Mouse (Mus musculus): ENCODE results near the gene Dync1i1. TPM values are rescaled to one million over a fixed set of nuclear protein-coding genes. Genes with fewer than 3 reads are reported as not detected.
"Not testable (repeated sequence)": the region's sequence is repeated elsewhere in the genome, so short reads cannot be mapped to it uniquely, and the experiment has no call there.

The Dync1i1 gene
- not detected in 3 replicates for total RNA-seq (2017)

DNA sequence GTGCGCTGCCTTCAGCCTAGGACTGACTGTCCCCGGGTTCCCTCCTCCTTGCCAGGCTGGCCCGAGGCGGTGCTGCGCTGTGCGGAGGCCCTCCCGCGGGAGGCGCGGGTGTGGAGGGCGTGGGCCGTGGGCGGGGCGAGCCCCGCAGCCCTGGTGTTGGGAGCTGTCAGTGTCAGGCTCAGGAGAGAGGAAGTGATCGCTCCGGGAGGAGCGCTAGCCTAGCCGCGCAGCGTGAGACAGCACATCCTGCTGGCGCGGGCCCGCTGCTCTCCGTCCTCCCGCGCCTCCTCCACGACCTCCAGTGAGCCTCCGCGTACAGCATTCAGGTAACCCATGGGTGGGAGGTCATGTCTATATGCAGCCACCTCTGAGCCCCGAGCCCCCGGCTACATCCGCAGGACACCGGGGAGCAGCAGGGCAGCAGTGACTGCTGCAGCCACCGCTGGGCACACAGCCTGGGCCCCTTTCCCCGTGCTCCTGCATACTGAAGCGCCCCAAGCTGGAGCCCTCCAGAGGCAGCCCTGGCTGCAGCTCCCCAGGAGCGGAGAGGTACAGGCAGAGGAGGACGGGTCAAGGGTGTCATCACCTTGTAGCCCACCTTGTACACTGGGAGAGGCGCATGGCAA lies at the start of gene Dync1i1:
TSS of gene Dync1i1 (plus strand) at position 29 of the 626 bp plus-strand sequence.
- no peak for ATAC-seq (replicated peaks; ENCODE audit: insufficient number of reproducible peaks, low FRiP score, low TSS enrichment, poor library complexity, severe bottlenecking)

DNA sequence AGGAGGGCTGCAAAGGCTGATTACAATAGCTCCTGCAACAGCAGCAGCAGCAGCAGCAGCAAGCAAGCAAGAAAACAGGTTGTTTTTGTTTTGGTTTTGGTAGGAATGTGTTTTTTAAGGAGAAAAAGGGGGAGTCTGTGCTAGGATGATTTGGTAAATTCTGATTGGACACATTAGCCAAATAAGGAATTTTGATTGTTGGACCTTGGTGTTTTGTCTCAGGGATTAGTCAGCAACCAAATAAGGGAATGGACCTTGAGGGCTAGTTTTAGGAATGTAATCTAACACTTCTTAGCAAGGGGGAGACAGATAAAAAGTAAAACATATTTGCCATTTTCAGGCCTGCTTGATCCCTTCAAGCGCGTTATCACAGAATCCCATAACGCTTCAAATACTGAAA lies 45.7 kb upstream of the Dync1i1 start:
- ATAC-seq (replicated peaks; ENCODE audit: insufficient number of reproducible peaks, low FRiP score, low TSS enrichment, poor library complexity, severe bottlenecking): no peak

DNA sequence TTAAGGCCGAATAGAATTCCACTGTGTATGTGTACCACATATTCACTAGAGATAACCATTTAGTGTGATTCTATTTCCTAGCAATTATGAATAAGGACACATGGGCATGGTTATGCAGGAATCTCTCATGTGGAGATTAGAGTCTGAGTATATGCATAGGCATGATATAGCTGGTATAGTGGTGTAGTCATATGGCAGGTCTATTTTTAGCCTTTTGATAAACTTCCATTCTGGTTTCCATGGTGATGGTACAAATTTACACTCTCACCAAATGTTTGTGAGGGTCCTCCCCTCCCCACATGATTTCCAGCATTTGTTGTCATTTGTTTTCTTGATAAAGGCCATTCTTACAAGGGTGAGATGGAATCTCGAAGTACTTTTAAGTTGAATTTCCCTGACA lies 23.6 kb upstream of the Dync1i1 start:
- ATAC-seq (replicated peaks; ENCODE audit: insufficient number of reproducible peaks, low FRiP score, low TSS enrichment, poor library complexity, severe bottlenecking): no peak

DNA sequence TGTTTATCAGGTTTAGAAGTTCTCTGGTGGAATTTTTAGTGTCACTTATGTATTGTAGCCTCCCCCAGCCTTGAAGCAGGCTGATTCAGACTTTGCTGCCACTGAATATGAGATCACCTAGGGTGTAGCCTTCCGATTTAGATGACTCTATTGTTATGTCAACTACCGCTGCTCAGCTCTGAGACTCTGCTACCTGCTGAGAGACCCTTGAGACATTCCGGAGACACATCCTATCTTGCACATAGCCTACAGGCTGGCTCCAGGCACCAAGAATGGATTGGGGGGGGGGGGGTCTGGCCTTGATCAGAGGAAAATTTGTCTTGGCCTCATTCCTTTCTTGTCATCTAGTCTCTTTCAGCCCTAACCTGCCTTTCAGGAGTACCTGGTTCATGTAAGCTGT lies 17.5 kb upstream of the Dync1i1 start:
- ATAC-seq (replicated peaks; ENCODE audit: insufficient number of reproducible peaks, low FRiP score, low TSS enrichment, poor library complexity, severe bottlenecking): not testable (repeated sequence)

DNA sequence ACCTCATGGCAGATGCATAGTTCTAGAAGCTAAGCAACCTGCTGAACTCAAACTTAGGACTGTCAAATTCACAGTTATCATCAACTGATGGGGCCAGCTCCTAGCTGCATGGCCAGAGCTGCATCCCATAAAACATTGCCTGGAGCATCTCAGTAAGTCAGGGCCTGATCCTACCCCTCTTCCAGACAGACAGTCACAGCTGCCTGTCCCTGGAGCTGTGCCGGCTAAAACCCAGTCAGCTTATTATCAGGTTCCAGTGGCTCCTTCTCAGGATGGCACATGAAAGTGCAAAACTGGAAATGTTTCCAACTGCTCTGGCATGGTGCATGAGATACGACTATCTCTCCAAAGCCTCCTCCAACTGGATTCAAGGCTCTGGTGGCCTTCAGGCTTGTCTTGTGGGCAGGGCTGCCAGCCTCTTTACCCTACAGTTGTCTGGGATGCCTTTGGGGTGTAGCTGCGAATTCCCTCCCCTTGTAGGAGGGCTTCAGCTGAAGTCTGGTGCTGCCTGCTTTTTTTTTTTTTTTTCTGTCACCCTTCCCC lies 15.3 kb upstream of the Dync1i1 start:
- no peak for ATAC-seq (replicated peaks; ENCODE audit: insufficient number of reproducible peaks, low FRiP score, low TSS enrichment, poor library complexity, severe bottlenecking)

DNA sequence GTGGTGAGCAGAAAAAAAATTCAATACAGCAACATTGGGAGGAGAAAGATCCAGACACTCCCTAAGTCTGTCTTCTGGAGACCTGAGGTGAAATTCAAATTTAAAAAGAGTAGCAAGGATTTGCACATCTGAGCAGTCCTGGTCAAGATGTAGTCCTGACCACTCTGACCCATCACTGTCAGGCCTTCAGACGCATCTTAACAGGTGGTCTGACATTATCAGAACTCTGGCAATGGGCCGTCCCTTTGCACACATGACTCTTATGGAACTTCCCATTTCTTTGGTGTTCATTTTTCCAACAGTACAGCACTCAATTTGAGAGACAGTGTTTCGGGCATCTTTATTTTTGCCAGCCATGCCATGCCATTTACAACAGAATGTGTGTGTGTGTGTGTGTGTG lies 12.8 kb upstream of the Dync1i1 start:
- no peak for ATAC-seq (replicated peaks; ENCODE audit: insufficient number of reproducible peaks, low FRiP score, low TSS enrichment, poor library complexity, severe bottlenecking)

DNA sequence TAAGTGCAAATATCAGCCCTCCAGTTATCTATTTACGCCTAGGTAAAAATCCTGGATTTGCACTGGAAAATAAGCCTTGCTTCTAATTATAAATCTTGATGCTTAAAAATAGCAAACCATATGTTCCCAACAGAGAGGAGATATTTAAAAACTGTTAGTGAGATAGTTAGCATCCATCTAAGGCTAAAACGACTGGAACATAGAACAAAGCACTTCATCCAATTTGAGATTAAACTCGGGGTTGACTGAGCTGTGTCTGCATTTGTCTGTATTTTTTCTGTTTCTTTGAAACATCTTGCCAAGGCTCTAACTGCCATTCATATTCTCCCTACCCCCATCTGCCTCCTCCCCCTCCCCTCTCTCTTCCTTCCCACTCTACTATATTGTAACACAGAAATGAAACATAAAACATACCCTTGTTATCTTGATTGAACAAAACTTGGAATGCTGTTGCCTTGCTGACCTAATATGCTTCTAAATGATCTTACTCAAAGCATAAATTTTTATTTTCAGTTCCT lies 10.3 kb upstream of the Dync1i1 start:
- no peak for ATAC-seq (replicated peaks; ENCODE audit: insufficient number of reproducible peaks, low FRiP score, low TSS enrichment, poor library complexity, severe bottlenecking)

DNA sequence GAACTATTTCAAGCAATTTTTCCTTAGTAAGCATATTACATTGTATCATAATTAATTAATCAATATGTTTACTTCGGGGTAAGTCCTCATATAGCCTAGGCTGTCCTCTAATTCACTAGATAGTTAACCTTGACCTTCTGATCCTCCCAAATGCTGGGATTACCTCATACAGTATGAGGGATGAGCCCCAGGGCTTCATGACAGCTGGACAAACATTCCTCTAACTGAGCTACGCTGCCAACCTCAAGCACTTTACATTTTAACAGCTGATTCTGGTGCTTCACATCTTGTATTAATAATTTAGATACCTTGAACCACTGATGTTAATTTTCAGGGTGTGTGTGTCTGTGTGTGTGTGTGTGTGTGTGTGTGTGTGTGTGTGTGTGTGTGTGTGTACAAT lies 6.5 kb upstream of the Dync1i1 start:
- ATAC-seq (replicated peaks; ENCODE audit: insufficient number of reproducible peaks, low FRiP score, low TSS enrichment, poor library complexity, severe bottlenecking): no peak

DNA sequence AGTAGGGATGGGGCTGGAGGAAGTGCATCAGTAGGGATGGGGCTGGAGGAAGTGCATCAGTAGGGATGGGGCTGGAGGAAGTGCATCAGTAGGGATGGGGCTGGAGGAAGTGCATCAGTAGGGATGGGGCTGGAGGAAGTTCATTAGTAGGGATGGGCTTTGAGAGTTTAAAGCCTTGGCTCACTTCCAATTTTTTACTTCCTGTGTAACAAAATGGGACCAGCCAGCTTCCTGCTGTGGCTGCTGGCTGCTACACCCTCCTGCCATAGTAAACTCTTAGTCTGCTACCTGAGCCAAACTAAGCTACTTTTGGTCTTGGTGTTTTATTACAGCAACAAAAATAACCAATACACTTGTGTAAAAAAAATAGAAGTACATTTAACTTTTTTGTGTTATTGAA lies 4.7 kb upstream of the Dync1i1 start:
- ATAC-seq (replicated peaks; ENCODE audit: insufficient number of reproducible peaks, low FRiP score, low TSS enrichment, poor library complexity, severe bottlenecking): not testable (repeated sequence)

DNA sequence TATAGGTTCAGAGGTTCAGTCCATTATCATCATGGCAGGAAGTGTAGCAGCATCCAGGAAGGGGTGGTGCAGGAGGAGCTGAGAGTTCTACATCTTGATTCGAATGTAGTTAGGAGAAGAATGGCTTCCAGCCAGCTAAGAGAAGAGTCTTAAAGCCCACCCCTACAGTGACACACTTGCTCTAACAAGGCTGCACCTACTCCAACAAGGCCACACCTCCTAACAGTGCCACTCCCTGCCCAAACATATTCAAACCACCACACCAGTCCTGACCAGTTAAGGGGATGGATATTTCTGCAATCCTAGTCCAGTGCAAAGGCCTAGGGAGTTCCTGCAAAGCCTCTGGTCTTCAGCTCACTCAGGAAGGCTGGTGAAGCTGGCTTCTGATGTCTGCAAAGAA lies 1.5 kb upstream of the Dync1i1 start:
- no peak for ATAC-seq (replicated peaks; ENCODE audit: insufficient number of reproducible peaks, low FRiP score, low TSS enrichment, poor library complexity, severe bottlenecking)

DNA sequence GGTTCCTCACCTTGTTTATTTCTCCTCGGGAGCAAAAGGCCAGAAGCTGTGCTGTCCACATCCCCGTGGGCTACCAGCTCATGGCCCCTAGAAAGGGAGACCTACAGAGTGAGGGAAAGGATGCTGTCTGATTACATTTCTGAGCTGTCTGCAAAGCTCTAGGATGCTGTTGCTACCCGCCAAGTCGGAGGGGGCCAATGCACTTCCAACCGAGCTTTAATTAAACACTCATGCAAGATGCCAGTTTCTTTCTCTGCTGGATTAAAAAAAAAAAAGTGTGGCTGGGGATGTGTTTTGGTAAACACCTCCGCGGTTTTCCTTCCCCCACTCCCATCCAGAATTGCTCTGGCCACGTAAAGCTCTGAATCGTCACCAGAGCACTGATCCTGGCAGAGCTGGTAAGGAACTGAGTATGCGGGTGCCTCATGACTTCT lies 815 bp downstream of the Dync1i1 start:
- no peak for ATAC-seq (replicated peaks; ENCODE audit: insufficient number of reproducible peaks, low FRiP score, low TSS enrichment, poor library complexity, severe bottlenecking)

DNA sequence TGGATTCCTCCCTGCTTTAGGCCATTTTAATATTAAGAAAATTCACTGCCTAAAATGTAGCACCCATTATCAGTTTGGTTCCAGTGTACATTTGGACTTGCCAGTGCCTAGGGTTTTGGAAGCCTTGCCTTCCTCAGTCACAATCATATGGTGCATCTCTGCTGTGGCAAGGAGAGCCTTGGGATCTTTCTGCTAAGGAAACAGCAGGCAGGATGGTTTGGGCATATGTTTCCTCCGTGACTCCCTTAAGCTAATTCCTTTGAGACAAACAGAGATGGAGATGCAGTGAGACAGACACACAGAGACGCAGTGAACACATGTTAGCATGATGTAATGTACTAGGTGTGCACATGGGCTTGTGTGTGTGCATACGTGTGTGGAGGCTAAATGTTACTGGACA lies 7.8 kb downstream of the Dync1i1 start:
- no peak for ATAC-seq (replicated peaks; ENCODE audit: insufficient number of reproducible peaks, low FRiP score, low TSS enrichment, poor library complexity, severe bottlenecking)

DNA sequence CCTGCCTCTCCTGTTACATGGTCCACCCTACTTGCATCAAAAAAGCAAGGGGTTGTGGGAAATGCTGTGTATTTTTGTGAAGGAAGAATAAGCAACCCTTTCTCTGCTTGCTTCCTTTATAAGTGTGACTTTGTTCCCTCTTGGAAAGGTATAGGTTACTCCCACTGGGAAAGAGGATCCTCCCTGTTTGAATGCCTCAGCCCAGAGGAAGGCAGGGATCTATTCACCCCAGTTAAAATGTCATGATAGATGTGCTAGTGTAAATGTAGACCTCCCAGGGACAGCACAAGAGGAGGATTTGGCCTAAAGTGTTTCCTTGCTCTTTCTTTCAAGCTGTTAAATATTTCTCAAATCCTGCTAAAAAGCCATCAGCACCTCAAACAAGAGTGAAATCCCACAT lies 9.0 kb downstream of the Dync1i1 start:
- ATAC-seq (replicated peaks; ENCODE audit: insufficient number of reproducible peaks, low FRiP score, low TSS enrichment, poor library complexity, severe bottlenecking): no peak

DNA sequence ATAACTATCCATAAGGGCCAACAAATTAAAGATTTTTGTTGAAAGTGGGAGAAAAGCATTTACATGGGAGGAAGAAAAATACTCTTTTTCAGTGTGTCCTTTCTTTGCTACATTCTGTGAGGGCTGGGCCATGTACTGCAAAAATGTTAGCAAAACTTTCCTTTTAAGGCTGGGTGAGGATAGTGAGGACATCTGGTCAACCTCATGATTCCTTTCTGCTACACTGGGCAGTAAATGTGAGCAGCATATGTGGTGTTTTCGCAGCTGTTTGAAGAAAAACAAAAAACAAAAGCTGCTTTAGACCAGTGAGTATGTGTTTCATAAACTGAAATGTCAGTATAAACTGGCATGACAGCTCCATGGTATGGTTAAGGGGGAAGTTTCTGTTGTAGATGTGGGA lies 9.4 kb downstream of the Dync1i1 start:
- no peak for ATAC-seq (replicated peaks; ENCODE audit: insufficient number of reproducible peaks, low FRiP score, low TSS enrichment, poor library complexity, severe bottlenecking)

DNA sequence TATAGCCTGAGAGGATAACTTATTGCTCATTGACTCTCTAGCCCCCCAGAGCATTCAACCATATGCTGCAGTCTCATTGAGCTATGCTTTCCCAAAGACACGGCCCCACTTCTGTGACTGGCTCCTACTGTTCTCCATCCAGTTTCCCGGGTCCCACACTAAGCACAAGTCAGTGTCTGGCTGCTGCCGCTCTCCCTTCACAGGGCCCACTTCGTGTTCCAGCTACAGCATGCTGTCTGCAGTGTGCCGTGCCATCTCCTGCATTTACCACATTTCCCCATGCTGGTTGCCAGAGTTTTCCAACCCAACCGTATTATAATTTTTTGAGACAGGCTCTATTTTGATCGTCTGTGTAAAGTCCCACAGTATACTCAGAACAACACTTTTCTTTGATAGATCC lies 14.3 kb downstream of the Dync1i1 start:
- ATAC-seq (replicated peaks; ENCODE audit: insufficient number of reproducible peaks, low FRiP score, low TSS enrichment, poor library complexity, severe bottlenecking): no peak

DNA sequence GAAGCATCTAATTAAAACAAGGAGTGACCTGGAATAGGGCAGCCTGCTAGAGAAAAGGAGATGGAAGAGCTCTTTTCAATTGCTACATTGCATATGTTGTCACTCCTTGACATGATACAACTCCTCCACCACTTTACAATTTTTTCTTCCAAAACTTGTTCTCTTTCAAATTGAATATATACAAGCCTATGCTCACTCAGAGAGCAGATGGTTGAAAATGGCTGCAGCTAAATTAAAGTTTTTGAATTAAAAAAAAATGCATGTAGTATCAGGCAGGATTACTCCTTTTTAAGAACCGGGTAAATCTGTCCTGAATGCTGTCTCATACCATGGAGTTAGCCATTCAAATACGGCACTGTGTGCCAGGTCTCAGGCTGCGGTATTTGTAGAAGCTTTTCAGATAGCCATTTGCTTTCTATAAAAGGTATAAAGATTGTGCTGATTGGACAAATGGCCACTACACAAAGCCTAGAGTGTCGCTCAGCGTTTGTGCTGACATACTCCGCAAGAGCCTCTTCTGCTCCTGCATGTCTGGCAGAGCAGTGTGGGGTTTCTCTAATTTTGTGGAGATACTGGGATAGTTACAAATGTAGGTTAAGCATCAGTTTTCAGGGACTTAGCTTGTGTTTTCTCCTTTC lies 16.1 kb downstream of the Dync1i1 start:
- no peak for ATAC-seq (replicated peaks; ENCODE audit: insufficient number of reproducible peaks, low FRiP score, low TSS enrichment, poor library complexity, severe bottlenecking)

DNA sequence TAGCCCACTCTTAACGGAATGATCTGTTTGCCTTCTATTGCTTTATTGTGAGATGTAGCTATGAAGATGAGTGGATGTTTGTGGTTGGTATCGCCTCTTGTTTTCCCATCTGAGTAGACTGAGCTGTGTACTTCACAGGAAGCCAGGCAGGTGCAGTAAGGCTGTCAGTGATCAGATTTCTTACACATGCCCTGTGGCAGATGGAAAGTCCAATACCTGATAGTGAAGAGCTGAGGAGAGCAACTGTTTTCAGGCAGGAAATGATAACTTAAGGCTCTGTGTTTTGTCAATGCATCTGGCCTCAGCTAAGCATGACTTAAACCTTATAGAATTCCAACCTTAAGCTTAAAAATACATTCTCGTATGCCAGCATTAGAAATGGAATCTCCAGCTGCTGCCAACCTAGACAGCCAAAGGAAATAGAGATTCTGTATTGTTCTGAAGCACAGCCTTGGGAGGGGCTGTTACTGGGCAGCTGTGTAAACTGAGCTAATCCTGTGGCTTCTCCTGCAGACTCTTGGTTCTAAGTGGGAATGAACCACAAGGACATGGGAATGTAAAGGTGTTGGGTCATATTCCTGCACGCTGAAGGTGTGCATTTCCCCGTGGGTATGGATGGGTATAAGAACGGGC lies 24.8 kb downstream of the Dync1i1 start:
- ATAC-seq (replicated peaks; ENCODE audit: insufficient number of reproducible peaks, low FRiP score, low TSS enrichment, poor library complexity, severe bottlenecking): no peak

DNA sequence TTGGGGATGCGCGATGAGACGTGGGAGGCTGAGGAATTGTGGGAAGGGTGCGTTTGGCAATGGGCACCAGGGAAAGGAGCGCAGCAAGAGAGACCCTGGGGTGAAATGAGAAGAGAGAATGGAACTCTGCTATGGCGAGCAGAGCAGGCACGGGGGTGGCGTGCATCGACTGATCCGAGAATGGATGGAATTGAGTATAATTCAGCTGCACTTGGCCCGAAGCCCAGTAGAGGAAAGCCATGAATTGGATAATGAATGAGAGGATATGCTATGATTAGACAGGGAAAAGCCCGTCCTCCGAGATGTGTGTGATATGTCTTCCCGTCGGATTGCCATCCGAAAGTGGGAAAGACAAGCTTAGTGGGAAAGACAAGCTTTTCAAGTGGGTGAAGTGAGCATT lies 26.7 kb downstream of the Dync1i1 start:
- ATAC-seq (replicated peaks; ENCODE audit: insufficient number of reproducible peaks, low FRiP score, low TSS enrichment, poor library complexity, severe bottlenecking): no peak

DNA sequence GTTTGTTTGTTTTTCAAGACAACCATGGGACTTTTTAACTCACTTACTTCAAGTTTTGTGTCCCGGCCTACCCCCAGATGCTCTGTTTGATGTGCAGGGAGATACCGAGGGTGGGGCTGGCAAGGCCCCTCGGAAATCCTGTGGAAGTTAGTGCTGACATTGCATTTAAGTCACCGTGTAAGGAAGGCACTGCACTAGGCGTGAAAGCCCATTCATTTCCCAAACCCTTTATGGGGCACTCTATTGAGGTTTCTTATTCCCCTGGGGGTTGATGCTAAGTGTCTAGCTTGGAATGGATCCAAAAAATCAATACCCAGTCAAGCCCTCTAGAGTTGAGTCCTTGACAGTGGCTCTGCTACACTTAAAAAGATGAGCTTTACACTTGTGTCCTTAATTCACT lies 27.2 kb downstream of the Dync1i1 start:
- ATAC-seq (replicated peaks; ENCODE audit: insufficient number of reproducible peaks, low FRiP score, low TSS enrichment, poor library complexity, severe bottlenecking): no peak

Measured in monocyte, adult 5-6 weeks (primary cell).